Mouse (Mus musculus) hindbrain, embryonic 11.5 days (tissue): ENCODE data around the gene Tmem107. TPM values are rescaled to one million over a fixed set of nuclear protein-coding genes. Genes with fewer than 3 reads are reported as not detected.

Source experiments
- ATAC-seq: fragments of 200-750 bp; cut with Nextera tagmentation; 2 replicates; pipeline ENCODE4 v1.8.0; 2017; ENCODE audit warnings: mild to moderate bottlenecking, moderate TSS enrichment, moderate library complexity; ENCODE audit not compliant: low FRiP score
- DNase-seq: peaks from one replicate; pipeline ENCODE4 v3.0.0-alpha.2; 2015; ENCODE audit warnings: low spot score
- H3K27ac ChIP-seq: fragments of 300-500 bp; sonication (generic); 2 replicates; pipeline ENCODE4 v1.5.1; 2014; ENCODE audit warnings: mild to moderate bottlenecking, low read depth, low read length
- H3K27me3 ChIP-seq: fragments of 300-500 bp; sonication (generic); 2 replicates; pipeline ENCODE4 v1.6.1; 2014; ENCODE audit warnings: mild to moderate bottlenecking, low read length, moderate library complexity, mixed read lengths; ENCODE audit not compliant: control insufficient read depth, insufficient read depth
- H3K36me3 ChIP-seq: fragments of 300-500 bp; sonication (generic); 2 replicates; pipeline ENCODE4 v1.6.1; 2014; ENCODE audit warnings: mild to moderate bottlenecking, low read length, moderate library complexity, mixed read lengths; ENCODE audit not compliant: control insufficient read depth, insufficient read depth
- H3K4me1 ChIP-seq: fragments of 300-500 bp; sonication (generic); replicated peaks from 2 replicates; pipeline ENCODE4 v1.6.1; 2014; ENCODE audit warnings: low read length, mixed read lengths; ENCODE audit not compliant: control insufficient read depth, insufficient read depth
- H3K4me2 ChIP-seq: fragments of 300-500 bp; sonication (generic); replicated peaks from 2 replicates; pipeline ENCODE4 v1.6.1; 2014; ENCODE audit warnings: mild to moderate bottlenecking, low read depth, low read length
- H3K4me3 ChIP-seq: fragments of 300-500 bp; sonication (generic); 2 replicates; pipeline ENCODE4 v1.5.1; 2014; ENCODE audit warnings: low read depth, low read length
- H3K9ac ChIP-seq: fragments of 300-500 bp; sonication (generic); 2 replicates; pipeline ENCODE4 v1.6.1; 2014; ENCODE audit warnings: low read depth, low read length
- H3K9me3 ChIP-seq: fragments of 300-500 bp; sonication (generic); 2 replicates; pipeline ENCODE4 v1.6.1; 2016; ENCODE audit warnings: low read length; ENCODE audit not compliant: control insufficient read depth
- WGBS: fragments of 180-500 bp; shearing (Covaris S2); extraction: QIAGEN DNeasy Blood & Tissue Kit; methylation state at CpG from one replicate; pipeline ENCODE4 v1.1.7; 2014; 5-methylcytosine and 5-hydroxymethylcytosine counted together
- polyA plus RNA-seq: library from polyadenylated mRNA; unstranded; fragments of >200 nt; fragmentation: Nextera tagmentation; extraction: Ambion mirVana; gene quantifications from 2 replicates; pipeline ENCODE4 v1.2.1, GENCODE M21; 2014

Tmem107 gene
- polyA plus RNA-seq, 1 experiment from 2014 or later = 54.6 TPM

DNA sequence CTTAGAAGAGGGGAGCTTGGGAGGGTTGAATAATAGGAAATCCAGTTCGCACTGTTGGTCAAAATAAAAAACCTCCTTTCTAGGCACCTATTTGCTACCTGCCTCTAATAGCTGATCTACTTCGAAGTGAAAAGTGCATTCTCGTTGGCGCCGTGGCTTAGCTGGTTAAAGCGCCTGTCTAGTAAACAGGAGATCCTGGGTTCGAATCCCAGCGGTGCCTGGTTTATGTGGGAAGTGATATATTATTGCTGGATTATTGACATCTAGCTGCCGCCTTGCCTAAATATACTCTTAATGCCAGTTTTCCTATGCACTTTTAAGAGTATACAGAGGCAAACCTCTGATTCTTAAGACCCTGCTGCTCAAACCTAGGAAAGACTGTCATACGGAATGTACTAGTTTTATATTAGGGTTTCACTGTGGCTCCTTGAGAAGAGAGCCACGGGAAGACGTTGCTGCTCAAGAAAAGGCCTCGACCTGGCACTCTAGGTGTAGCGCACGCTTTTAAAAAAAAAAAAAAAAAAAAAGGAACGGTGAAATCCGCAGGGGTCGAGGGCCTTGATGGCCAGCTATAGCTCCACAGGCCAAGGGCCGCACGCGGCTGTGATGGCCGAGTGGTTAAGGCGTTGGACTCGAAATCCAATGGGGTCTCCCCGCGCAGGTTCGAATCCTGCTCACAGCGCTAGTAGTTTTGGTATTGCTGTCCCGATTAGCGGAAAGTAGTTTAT lies 39.9 kb downstream of the Tmem107 start:
- H3K27me3 ChIP-seq = no peaks in the 10 kb centered on the region
- H3K27ac ChIP-seq = no peak overlapping the region
- peak overlapping the region; percentile 33 for H3K4me2 ChIP-seq
- ATAC-seq (peak; percentile 64; the same call in 1 of the 2 replicates), DNase-seq (peak; percentile 98)
- 1% methylated on average over 30 of the region's 30 CpGs for WGBS
- H3K4me3 ChIP-seq = peak overlapping the region; percentile 33
- H3K36me3 ChIP-seq = 0 out of 2 replicates have a peak, but pooled peaks cover 2% of the 10 kb centered on the region
- no peaks in the 10 kb centered on the region for H3K4me1 ChIP-seq
- peak overlapping the region; percentile 2 for H3K9ac ChIP-seq
- no peaks in the 10 kb centered on the region for H3K9me3 ChIP-seq

DNA sequence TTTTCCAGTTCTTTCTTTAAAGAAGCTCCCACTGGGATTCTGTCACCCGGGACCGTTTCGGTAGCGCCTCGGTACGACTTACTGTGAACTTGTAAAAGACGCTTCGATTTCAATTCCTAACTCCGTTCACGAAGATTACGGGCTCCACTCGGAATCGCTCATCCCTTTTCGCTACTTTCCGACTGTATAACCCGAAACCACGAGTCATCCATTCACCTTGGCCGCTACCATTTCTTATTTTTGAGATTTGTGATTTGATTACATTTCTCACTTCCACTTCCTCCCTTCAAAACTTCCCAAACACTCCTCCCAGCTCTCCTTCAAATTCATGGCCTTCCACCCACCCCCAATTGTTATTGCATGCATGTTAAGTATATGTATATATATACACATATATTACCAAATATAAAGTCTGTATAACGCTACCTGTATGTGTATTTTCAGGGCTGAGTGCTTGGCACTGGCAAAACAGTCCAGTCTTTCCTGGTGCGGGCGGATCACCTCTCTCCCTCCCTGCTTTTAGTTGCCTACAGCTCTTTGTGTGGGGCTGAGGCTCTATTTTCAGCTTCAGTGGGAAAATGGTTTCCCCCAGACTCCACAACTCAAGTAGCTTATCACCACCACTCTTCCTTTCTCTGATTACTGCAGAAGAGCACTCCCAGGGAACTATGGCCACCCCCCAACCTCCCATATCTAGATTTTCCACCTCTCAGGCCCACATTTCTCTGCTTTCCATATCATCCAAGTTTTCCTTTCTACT lies 40.6 kb downstream of the Tmem107 start:
- H3K4me3 ChIP-seq = peak overlapping the region; percentile 33
- no peaks in the 10 kb centered on the region for H3K9me3 ChIP-seq
- H3K27me3 ChIP-seq = 0 out of 2 replicates have a peak, but pooled peaks cover under 1% of the 10 kb centered on the region
- peak; percentile 35 for DNase-seq
- 6% methylated on average over 21 of the region's 21 CpGs for WGBS
- no peaks in the 10 kb centered on the region for H3K36me3 ChIP-seq
- H3K4me2 ChIP-seq = peak overlapping the region; percentile 33
- no peaks in the 10 kb centered on the region for H3K4me1 ChIP-seq
- ATAC-seq = no peak
- no peak overlapping the region for H3K27ac ChIP-seq
- H3K9ac ChIP-seq = peak overlapping the region; percentile 2

DNA sequence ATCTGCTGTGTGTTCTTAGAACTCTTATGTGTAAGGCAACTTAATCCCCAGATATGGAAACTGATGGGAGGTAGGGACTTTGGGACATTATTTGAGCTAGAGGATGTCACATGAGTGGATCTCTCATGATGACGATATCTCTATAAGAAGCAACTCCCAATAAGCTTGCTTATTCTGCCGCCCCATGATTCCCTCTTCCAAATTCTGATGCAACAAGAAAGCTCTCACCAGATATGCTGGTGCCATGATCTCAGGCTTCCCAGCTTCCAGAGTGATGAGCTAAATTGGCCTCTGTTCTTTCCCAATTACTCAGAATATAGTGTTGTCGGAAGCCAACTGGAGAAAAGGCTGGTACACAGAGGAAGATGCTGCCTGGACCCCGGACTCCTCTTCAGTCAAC lies 41.3 kb downstream of the Tmem107 start:
- ATAC-seq (no peak), DNase-seq (no peak)
- Histone ChIP-seq H3K27me3 (0 out of 2 replicates have a peak, but pooled peaks cover 3% of the 10 kb centered on the region), H3K9ac (no peak overlapping the region), H3K36me3 (no peaks in the 10 kb centered on the region), H3K4me2 (no peak overlapping the region), H3K4me1 (no peaks in the 10 kb centered on the region), H3K4me3 (no peak overlapping the region), H3K9me3 (no peaks in the 10 kb centered on the region), H3K27ac (no peak overlapping the region)
- 65% methylated on average over 4 of the region's 4 CpGs for WGBS

DNA sequence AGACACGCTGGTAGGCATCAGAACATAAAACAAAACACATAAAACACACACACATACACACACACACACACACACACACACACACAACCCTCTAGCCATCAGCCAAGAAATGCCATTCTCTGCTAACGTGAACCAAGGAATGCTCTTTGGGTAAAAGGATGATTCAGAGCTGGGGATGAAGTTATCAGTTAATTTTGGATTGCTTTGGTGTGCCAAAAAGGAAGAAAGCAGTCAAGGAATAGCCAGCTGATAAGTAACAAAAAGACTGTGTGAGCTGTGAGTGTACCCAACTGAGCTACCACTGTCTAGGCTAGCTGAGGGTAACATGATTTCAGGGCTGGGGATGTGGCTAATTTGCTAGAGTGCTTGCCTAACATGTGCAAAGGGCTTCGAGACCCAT lies 43.4 kb downstream of the Tmem107 start:
- Histone ChIP-seq H3K4me3 (no peak overlapping the region), H3K27me3 (0 out of 2 replicates have a peak, but pooled peaks cover 3% of the 10 kb centered on the region), H3K4me1 (peaks cover 4% of the 10 kb centered on the region; the same call in 1 of the 2 replicates), H3K4me2 (no peak overlapping the region), H3K36me3 (no peaks in the 10 kb centered on the region), H3K27ac (no peak overlapping the region), H3K9ac (no peak overlapping the region), H3K9me3 (no peaks in the 10 kb centered on the region)
- 75% methylated on average over 3 of the region's 3 CpGs for WGBS
- ATAC-seq = no peak
- DNase-seq = no peak

DNA sequence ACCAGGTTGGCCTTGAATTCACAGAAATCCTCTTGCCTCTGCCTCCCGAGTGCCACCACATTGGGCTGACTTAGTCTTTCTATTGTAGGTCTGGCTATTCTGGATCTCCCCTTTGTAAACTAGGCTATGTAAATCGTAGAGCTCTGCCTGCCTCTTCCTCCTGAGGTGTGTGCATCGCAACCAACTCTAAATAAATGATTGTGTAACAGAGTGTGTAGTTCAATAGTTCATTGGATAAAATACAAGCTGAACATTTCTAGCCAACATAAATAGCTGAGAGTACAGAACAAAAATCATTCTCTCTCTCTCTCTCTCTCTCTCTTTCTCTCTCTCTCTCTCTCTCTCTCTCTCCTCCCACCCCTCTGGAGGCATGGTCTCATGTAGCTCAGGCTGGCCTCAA lies 44.0 kb downstream of the Tmem107 start:
- H3K36me3 ChIP-seq = no peaks in the 10 kb centered on the region
- H3K27me3 ChIP-seq = peaks cover 3% of the 10 kb centered on the region; the same call in 1 of the 2 replicates
- no peak overlapping the region for H3K4me3 ChIP-seq
- no peak overlapping the region for H3K4me2 ChIP-seq
- no peaks in the 10 kb centered on the region for H3K9me3 ChIP-seq
- WGBS = 79% methylated on average over 3 of the region's 3 CpGs
- no peak for ATAC-seq
- no peak overlapping the region for H3K9ac ChIP-seq
- H3K4me1 ChIP-seq = peaks cover 4% of the 10 kb centered on the region; the same call in 1 of the 2 replicates
- H3K27ac ChIP-seq = no peak overlapping the region
- DNase-seq = no peak

DNA sequence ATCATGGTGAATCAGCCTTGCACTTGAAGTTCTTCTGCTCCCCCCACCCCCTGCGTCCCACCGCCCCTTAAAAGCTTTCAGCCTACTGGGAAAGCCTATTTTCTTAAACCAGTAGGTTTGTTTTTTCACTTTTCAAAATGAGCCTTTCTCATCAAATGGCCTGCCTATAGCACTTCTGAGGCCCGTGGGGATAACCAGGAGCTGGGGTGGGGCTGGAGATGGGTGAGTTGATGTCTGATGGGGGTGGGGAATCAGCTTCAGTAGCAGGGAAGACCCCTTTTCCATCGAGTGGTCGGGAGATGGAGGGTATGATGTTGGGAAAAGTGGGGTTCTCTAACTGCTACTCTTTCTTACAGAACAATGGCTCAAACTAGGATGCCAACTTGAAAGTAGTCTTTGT lies 46.2 kb downstream of the Tmem107 start:
- ATAC-seq (no peak), DNase-seq (no peak)
- Histone ChIP-seq H3K9ac (no peak overlapping the region), H3K27me3 (peaks cover 21% of the 10 kb centered on the region), H3K4me2 (0 out of 2 replicates have a peak overlapping the region, but pooled peaks have one; percentile 14), H3K27ac (no peak overlapping the region), H3K4me3 (peak overlapping the region; percentile 75; the same call in 1 of the 2 replicates), H3K9me3 (no peaks in the 10 kb centered on the region), H3K4me1 (peaks cover 19% of the 10 kb centered on the region), H3K36me3 (no peaks in the 10 kb centered on the region)
- 53% methylated on average over 5 of the region's 5 CpGs for WGBS

DNA sequence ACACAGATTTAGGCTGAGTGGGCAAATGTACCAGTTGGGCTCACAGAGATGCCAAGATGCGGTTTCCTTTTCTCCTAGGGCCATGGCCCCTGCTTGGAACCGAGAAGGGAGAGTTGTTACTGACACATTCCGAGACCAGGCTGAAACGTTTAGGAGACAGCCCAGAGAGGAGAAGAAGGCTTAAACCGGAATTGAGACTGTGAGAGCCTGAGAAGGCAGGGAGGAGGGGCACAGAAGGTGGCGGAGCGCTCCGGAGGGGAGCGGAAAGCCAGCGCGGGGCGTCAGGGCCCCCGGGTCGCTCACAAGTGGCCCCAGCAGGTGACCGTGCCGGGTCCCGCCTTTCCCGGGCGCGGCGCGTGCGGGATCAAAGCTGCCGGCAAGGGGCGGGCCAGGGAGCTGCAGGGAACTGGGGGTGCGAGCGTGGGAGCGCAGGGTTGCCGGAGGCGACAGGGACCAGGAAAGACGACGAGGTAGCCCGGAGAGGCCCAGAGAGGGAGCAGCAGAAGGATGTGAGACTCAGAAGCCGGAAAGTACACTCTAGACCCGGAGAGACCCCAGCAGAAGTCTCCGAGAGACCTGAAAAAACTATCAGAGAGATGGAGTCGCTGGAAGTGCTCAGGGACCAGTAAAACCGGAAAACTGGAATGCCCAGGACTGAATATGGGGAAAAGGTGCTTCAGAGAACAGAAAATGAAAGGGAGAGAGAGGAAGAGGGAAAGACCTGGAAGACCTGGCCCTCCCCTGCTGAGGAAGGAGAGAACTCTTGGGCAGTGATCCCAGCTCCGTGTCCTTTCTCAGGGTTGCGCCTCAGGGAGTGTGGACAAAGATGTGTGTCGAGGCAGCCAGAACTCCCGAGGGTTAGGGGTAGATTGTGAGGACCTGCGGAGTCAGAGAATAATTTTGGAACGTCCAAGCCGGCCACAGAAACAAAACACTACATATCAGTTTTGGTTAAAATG lies 47.4 kb downstream of the Tmem107 start:
- H3K27me3 ChIP-seq = peaks cover 23% of the 10 kb centered on the region
- ATAC-seq (no peak), DNase-seq (peak; percentile 74)
- peaks cover 21% of the 10 kb centered on the region for H3K4me1 ChIP-seq
- H3K4me3 ChIP-seq = peak overlapping the region; percentile 75
- peak overlapping the region; percentile 71 for H3K9ac ChIP-seq
- H3K27ac ChIP-seq = no peak overlapping the region; the same call in 1 of the 2 replicates
- H3K4me2 ChIP-seq = peak overlapping the region; percentile 98
- under 1% methylated on average over 45 of the region's 45 CpGs for WGBS
- H3K36me3 ChIP-seq = no peaks in the 10 kb centered on the region
- H3K9me3 ChIP-seq = no peaks in the 10 kb centered on the region

DNA sequence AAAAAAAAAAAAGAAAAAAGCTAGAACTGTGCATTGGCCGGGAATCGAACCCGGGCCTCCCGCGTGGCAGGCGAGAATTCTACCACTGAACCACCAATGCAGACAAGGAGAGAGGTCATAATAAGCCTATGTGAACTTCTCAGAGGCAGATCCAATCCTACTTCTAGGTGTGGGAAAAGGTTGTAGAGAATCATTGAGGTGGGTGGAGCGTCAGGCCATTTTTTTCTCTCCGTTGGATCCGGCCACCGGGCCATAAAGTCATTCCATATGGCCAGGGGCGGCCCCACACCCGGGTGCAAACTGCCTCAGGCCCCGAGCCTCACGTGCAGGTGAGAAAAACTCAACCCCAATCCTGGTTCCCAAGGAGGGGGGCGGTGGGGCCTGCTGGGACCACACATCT lies 48.2 kb downstream of the Tmem107 start:
- DNase-seq = peak; percentile 91
- no peak overlapping the region for H3K27ac ChIP-seq
- H3K4me3 ChIP-seq = peak overlapping the region; percentile 75
- peak overlapping the region; percentile 98 for H3K4me2 ChIP-seq
- H3K36me3 ChIP-seq = no peaks in the 10 kb centered on the region
- ATAC-seq = no peak
- under 1% methylated on average over 15 of the region's 15 CpGs for WGBS
- H3K27me3 ChIP-seq = peaks cover 23% of the 10 kb centered on the region
- peaks cover 21% of the 10 kb centered on the region for H3K4me1 ChIP-seq
- no peaks in the 10 kb centered on the region for H3K9me3 ChIP-seq
- H3K9ac ChIP-seq = no peak overlapping the region
